Mouse (Mus musculus) brain, embryonic 14.5 days (tissue): ENCODE measurements at regions not wholly inside any gene's neighbourhood (a gene's known extent, or its start where the extent isn't known, plus 50 kb on each side); places are given as distances from the start of the nearest gene placed in this dataset.

ENCODE experiments used
- CTCF ChIP-seq: fragments of 200-500 bp; IDR thresholded peaks from 2 replicates; pipeline ENCODE4 v1.5.1; 2012; ENCODE audit warnings: inconsistent platforms, mild to moderate bottlenecking, moderate library complexity, borderline replicate concordance; ENCODE audit not compliant: insufficient read depth, insufficient read length; ENCODE audit errors: extremely low read depth
- POLR2A ChIP-seq: fragments of 200-500 bp; IDR thresholded peaks from 2 replicates; pipeline ENCODE4 v1.6.1; 2012; ENCODE audit warnings: mild to moderate bottlenecking, inconsistent platforms, borderline replicate concordance; ENCODE audit not compliant: poor library complexity, insufficient read depth, insufficient read length, severe bottlenecking; ENCODE audit errors: extremely low read depth

DNA sequence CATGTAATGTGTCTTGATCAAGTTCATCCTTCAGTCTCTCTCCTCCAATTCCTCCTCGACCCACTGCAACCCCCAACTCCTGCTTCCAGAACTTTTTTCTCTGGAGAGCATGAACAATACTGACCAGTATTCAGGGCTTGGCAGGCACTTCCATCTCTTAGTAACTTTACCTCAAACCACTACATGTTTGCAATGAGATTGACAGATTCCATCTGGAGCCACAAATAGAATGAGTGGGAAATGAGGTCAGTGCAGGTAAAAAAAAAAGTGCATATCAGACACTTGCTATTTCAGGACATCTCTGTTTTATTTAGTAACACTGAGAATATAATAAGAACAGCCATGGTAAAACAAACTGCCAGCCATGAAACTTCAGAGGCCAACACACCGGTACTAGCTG lies 94.5 kb upstream of the Ifne start:
- TF ChIP-seq CTCF (no peak), POLR2A (no peak)
